In genomic region chr11:66525371-66526045, GRCm38 (mm10) we compare ENCODE assay signal across 7 mouse cellular contexts. TPM values are rescaled to one million over a fixed set of nuclear protein-coding genes. Genes with fewer than 3 reads are reported as not detected.
A peak's percentile ranks its signal among the peaks of the same experiment; 100 is the strongest.
DNase-seq lines count a peak whose midpoint lies in the region; ATAC-seq lines count a peak whose summit lies in the region.

Gene Shisa6, minus strand, starts transcription at chr11:66525964.

- no peak for DNase-seq in embryonic facial prominence, embryonic 10.5 days (ENCODE audit: low spot score)
- DNase-seq in hindbrain, embryonic 10.5 days (ENCODE audit: low spot score), result peak; percentile 66
- no peak for DNase-seq in left cerebral cortex, postnatal 25 days (ENCODE audit: low spot score in 2 of 2)
- DNase-seq in neural tube, embryonic 10.5 days (ENCODE audit: extremely low spot score, low spot score), result peak; percentile 61
- no peak for DNase-seq in thymus, postnatal 36 days

- under 1% methylated on average over 89 of the region's 89 CpGs for WGBS in embryonic facial prominence, embryonic 10.5 days
- under 1% methylated on average over 89 of the region's 89 CpGs for WGBS in hindbrain, embryonic 10.5 days

- H3K27me3 ChIP-seq in megakaryocyte, embryonic 14.5 days (replicated peaks), result peaks cover 64% of the 10 kb centered on the region
- peaks cover 88% of the 10 kb centered on the region for H3K27me3 ChIP-seq in embryonic facial prominence, embryonic 10.5 days (replicated peaks; ENCODE audit: low read depth, poor library complexity, severe bottlenecking)
- H3K27me3 ChIP-seq in hindbrain, embryonic 10.5 days (ENCODE audit: insufficient read depth, poor library complexity, severe bottlenecking), result peaks cover 84% of the 10 kb centered on the region

- intact Hi-C loops in left cerebral cortex, postnatal 25 days (cut with DNase I), result loop anchor here (2.0 to 10.0 kb wide), 6 partner anchors 87 to 621 kb away; partner anchors contain the start of gene Dnah9

- no peaks in the 10 kb centered on the region for H3K36me3 ChIP-seq in megakaryocyte, embryonic 14.5 days (replicated peaks; ENCODE audit: low read length)
- no peaks in the 10 kb centered on the region for H3K36me3 ChIP-seq in embryonic facial prominence, embryonic 10.5 days (replicated peaks)
- H3K36me3 ChIP-seq in hindbrain, embryonic 10.5 days, result no peaks in the 10 kb centered on the region

- peak within 1 kb of the TSS; percentile 65 for H3K27ac ChIP-seq in embryonic facial prominence, embryonic 10.5 days (replicated peaks)
- H3K27ac ChIP-seq in hindbrain, embryonic 10.5 days, result peak within 1 kb of the TSS; percentile 86

- H3K9me3 ChIP-seq in megakaryocyte, embryonic 14.5 days, result peaks cover 2% of the 10 kb centered on the region; the same call in 1 of the 2 replicates
- no peaks in the 10 kb centered on the region for H3K9me3 ChIP-seq in embryonic facial prominence, embryonic 10.5 days
- H3K9me3 ChIP-seq in hindbrain, embryonic 10.5 days, result no peaks in the 10 kb centered on the region

- ATAC-seq in megakaryocyte, adult 5-6 weeks (ENCODE audit: poor library complexity, severe bottlenecking), result no peak

- H3K4me3 ChIP-seq in megakaryocyte, embryonic 14.5 days (replicated peaks), result peak within 1 kb of the TSS; percentile 72
- peak within 1 kb of the TSS; percentile 68 for H3K4me3 ChIP-seq in embryonic facial prominence, embryonic 10.5 days
- peak within 1 kb of the TSS; percentile 72 for H3K4me3 ChIP-seq in hindbrain, embryonic 10.5 days

- H3K4me1 ChIP-seq in megakaryocyte, embryonic 14.5 days, result peaks cover 7% of the 10 kb centered on the region; the same call in 1 of the 2 replicates
- H3K4me1 ChIP-seq in embryonic facial prominence, embryonic 10.5 days, result peaks cover 22% of the 10 kb centered on the region
- H3K4me1 ChIP-seq in hindbrain, embryonic 10.5 days (replicated peaks), result peaks cover 24% of the 10 kb centered on the region

RNA-seq across cellular contexts. Expression of gene Shisa6, which starts in this region (rescaled TPM):
- polyA plus RNA-seq in megakaryocyte, embryonic 14.5 days (2012; ENCODE audit: insufficient read depth, low replicate concordance), result not detected in 2 replicates
- total RNA-seq in megakaryocyte, adult 5-6 weeks (2015), result not detected in 2 replicates
- total RNA-seq in megakaryocyte, adult 5-6 weeks (2017), result not detected in 2 replicates
- polyA plus RNA-seq in embryonic facial prominence, embryonic 10.5 days (2016; fragmentation: Nextera tagmentation; extraction: Ambion mirVana), result 0.08 and 0.22 TPM in 2 replicates
- polyA plus RNA-seq in hindbrain, embryonic 10.5 days (2016; fragmentation: Nextera tagmentation; extraction: Ambion mirVana), result 0.52 and 1.2 TPM in 2 replicates
- 10 to 100 TPM; 17.5 to 20.1 TPM for total RNA-seq in left cerebral cortex, postnatal 25 days (2021)

Comparison
In these comparisons a context has a peak if more than half of its experiments do, and no peak if none do; other contexts are left out.
1. RNA of gene Shisa6 (total RNA-seq): 17.5 to 20.1 TPM in left cerebral cortex, postnatal 25 days; not detected in megakaryocyte, adult 5-6 weeks; every median in the first group is over 10 times any median in the second.
2. DNase-seq: peak in hindbrain, embryonic 10.5 days (single experiment) and neural tube, embryonic 10.5 days (single experiment); none in embryonic facial prominence, embryonic 10.5 days (single experiment), left cerebral cortex, postnatal 25 days (0 of 2) and thymus, postnatal 36 days (0 of 2).
3. Peak in every context shown above with its lines, with median percentiles within 50 percentile points of each other: H3K4me3 ChIP-seq.